Mouse (Mus musculus) embryonic fibroblast, embryonic 13.5 days (primary cell): ENCODE results near the gene Entpd4b.
"Not testable (repeated sequence)": the region's sequence is repeated elsewhere in the genome, so short reads cannot be mapped to it uniquely, and the experiment has no call there.

Source experiments
- CTCF ChIP-seq: IDR thresholded peaks from 2 replicates; pipeline ENCODE4 v1.5.1; 2011; ENCODE audit warnings: mild to moderate bottlenecking, control low read depth, low read length, moderate library complexity, borderline replicate concordance; ENCODE audit not compliant: insufficient read depth
- POLR2A ChIP-seq: IDR thresholded peaks from 2 replicates; pipeline ENCODE4 v1.6.1; 2011; ENCODE audit warnings: low read depth, mild to moderate bottlenecking, control low read depth, low read length, moderate library complexity

DNA sequence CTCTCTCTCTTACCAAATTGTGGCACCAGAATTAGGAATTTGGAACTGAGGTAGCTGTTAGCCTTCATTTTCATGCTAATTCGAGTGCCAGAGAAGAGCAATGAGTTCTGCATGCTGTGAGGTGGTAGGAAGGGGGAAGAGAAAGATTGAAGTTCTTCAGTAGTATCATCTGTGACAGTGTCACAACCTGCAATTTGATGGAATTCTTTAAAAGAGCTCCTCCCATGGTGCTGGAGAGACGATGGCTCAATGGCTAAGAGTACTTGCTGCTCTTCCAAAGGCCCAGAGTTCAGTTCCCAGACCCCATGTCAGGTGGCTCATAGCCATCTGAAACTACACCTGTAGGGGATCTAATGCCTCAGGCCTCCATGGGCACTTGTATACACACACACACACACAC, 42.8 kb upstream of the Entpd4b start, which contains the start of gene Gm27179:
- TF ChIP-seq CTCF, POLR2A: not testable (repeated sequence)
